Mouse (Mus musculus) cerebral cortex, adult 2 months (tissue): Measurements from ENCODE around the gene Magea3.

Experiments
- WGBS: fragments of 180-500 bp; shearing (Covaris S2); methylation state at CpG from one replicate; pipeline ENCODE4 v1.1.7; 2018; 5-methylcytosine and 5-hydroxymethylcytosine counted together

The Magea3 gene

GRCm38 (mm10) chrX:154949405-154949804 lies at the start of gene Magea3:
TSS of gene Magea3 (minus strand) at chrX:154949505.
- WGBS, result 67% methylated on average over 1 of the region's 1 CpGs

DNA sequence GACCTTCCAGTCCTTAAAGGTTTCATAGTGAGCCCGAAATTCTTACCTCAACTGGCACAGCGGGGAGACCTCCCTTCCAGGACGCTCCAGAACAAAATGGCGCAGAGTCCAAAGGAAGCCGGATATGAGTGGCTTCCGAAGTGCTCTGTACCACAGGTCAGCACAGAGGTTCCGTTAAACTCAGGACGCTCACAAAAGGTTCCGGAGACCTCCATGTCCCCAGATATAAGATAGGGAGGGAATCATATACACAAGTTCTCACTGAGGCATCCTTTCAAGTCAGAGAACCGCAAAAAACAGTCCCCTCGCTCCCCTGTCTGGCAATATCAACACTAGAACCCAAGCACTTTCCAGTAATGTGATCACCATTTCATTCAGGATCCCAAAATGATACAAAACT lies 46.4 kb upstream of the Magea3 start, which contains the start of gene Magea8:
Gene Magea8 (minus strand): TSS at position 101 of the 400 bp plus-strand sequence.
- 90% methylated on average over 11 of the region's 11 CpGs for WGBS

GRCm38 (mm10) chrX:154935887-154936286 lies 13.4 kb downstream of the Magea3 start, which contains the start of gene Magea6:
TSS of gene Magea6 (minus strand) at chrX:154935987.
- 50% methylated on average over 1 of the region's 1 CpGs for WGBS
